Mouse (Mus musculus) bone marrow macrophage, adult 2 months (primary cell): ENCODE measurements at regions not wholly inside any gene's neighbourhood (a gene's known extent, or its start where the extent isn't known, plus 50 kb on each side); places are given as distances from the start of the nearest gene placed in this dataset.

Experiments used
- H3K27ac ChIP-seq: 2 replicates; pipeline ENCODE4 v1.5.1; 2012; ENCODE audit warnings: low read depth, low read length; ENCODE audit not compliant: insufficient read depth
- H3K4me1 ChIP-seq: 2 replicates; pipeline ENCODE4 v1.6.1; 2012; ENCODE audit warnings: low read length; ENCODE audit not compliant: control insufficient read depth, insufficient read depth
- H3K4me3 ChIP-seq: 2 replicates; pipeline ENCODE4 v1.5.1; 2012; ENCODE audit warnings: mild to moderate bottlenecking, low read length, moderate library complexity; ENCODE audit not compliant: insufficient read depth
- CTCF ChIP-seq: IDR thresholded peaks from 2 replicates; pipeline ENCODE4 v1.5.1; 2012; ENCODE audit warnings: low read depth, mild to moderate bottlenecking, low read length, moderate library complexity
- POLR2A ChIP-seq: IDR thresholded peaks from 2 replicates; pipeline ENCODE4 v1.6.1; 2012; ENCODE audit warnings: mild to moderate bottlenecking, low read depth, low read length, borderline replicate concordance

- TF ChIP-seq CTCF (no peak), POLR2A (no peak)
These were observed 120.7 kb upstream of the Smim23 start for GRCm38 (mm10) chr11:32945071-32945470.

GRCm38 (mm10) chr11:32941331-32942009 is 117.1 kb upstream of the Smim23 start:
- H3K27ac ChIP-seq, result no peak overlapping the region
- no peaks in the 10 kb centered on the region for H3K4me1 ChIP-seq
- H3K4me3 ChIP-seq, result no peak overlapping the region
- TF ChIP-seq CTCF (no peak), POLR2A (no peak)

More at GRCm38 (mm10) chr11:32945071-32945470, 120.7 kb upstream of the Smim23 start:
- no peak overlapping the region for H3K4me3 ChIP-seq
- no peak overlapping the region for H3K27ac ChIP-seq
- H3K4me1 ChIP-seq, result no peaks in the 10 kb centered on the region

- Histone ChIP-seq H3K4me1 (no peaks in the 10 kb centered on the region), H3K4me3 (no peak overlapping the region), H3K27ac (no peak overlapping the region)
- TF ChIP-seq POLR2A, result no peak
- no peak for TF ChIP-seq CTCF
These were observed 114.7 kb upstream of the Smim23 start for GRCm38 (mm10) chr11:32939102-32939501.

- no peak for TF ChIP-seq CTCF
- TF ChIP-seq POLR2A, result no peak
- Histone ChIP-seq H3K4me3 (no peak overlapping the region), H3K4me1 (no peaks in the 10 kb centered on the region), H3K27ac (no peak overlapping the region)
These were observed 112.8 kb upstream of the Smim23 start for GRCm38 (mm10) chr11:32937167-32937566.

- no peak overlapping the region for H3K4me3 ChIP-seq
- H3K27ac ChIP-seq, result no peak overlapping the region
- no peaks in the 10 kb centered on the region for H3K4me1 ChIP-seq
- TF ChIP-seq CTCF (no peak), POLR2A (no peak)
These were observed 107.5 kb upstream of the Smim23 start for GRCm38 (mm10) chr11:32931928-32932327.

GRCm38 (mm10) chr11:32931018-32931417 is 106.6 kb upstream of the Smim23 start:
- H3K4me1 ChIP-seq, result no peaks in the 10 kb centered on the region
- no peak overlapping the region for H3K4me3 ChIP-seq
- no peak for TF ChIP-seq POLR2A
- no peak for TF ChIP-seq CTCF
- H3K27ac ChIP-seq, result no peak overlapping the region

GRCm38 (mm10) chr11:32928837-32929236 is 104.4 kb upstream of the Smim23 start:
- no peak overlapping the region for H3K4me3 ChIP-seq
- H3K4me1 ChIP-seq, result no peaks in the 10 kb centered on the region
- TF ChIP-seq POLR2A, result no peak
- TF ChIP-seq CTCF, result no peak
- no peak overlapping the region for H3K27ac ChIP-seq

GRCm38 (mm10) chr11:32925421-32926271 is 101.2 kb upstream of the Smim23 start:
- no peak overlapping the region for H3K4me3 ChIP-seq
- no peak overlapping the region for H3K27ac ChIP-seq
- H3K4me1 ChIP-seq, result no peaks in the 10 kb centered on the region
- no peak for TF ChIP-seq CTCF
- TF ChIP-seq POLR2A, result no peak

- Histone ChIP-seq H3K27ac (no peak overlapping the region), H3K4me3 (no peak overlapping the region), H3K4me1 (no peaks in the 10 kb centered on the region)
- TF ChIP-seq CTCF (no peak), POLR2A (no peak)
These were observed 100.5 kb upstream of the Smim23 start for GRCm38 (mm10) chr11:32924932-32925331.

GRCm38 (mm10) chr11:32913071-32913470 is 88.7 kb upstream of the Smim23 start:
- no peak overlapping the region for H3K27ac ChIP-seq
- TF ChIP-seq CTCF, result no peak
- no peak for TF ChIP-seq POLR2A
- no peaks in the 10 kb centered on the region for H3K4me1 ChIP-seq
- H3K4me3 ChIP-seq, result no peak overlapping the region
